Mouse (Mus musculus) cerebellum, adult (tissue): Measurements from ENCODE around the gene Rnpc3.
A peak's percentile ranks its signal among the peaks of the same experiment; 100 is the strongest.
"Not testable (repeated sequence)": the region's sequence is repeated elsewhere in the genome, so short reads cannot be mapped to it uniquely, and the experiment has no call there.

ENCODE experiments used
- ATAC-seq: cut with Nextera tagmentation; 2 replicates; pipeline ENCODE4 v1.9.2; 2017; ENCODE audit warnings: mild to moderate bottlenecking, moderate library complexity, mixed read lengths; ENCODE audit not compliant: insufficient number of reproducible peaks, low FRiP score, low TSS enrichment

Gene Rnpc3

GRCm38 (mm10) chr3:113629606-113630359, at the start of gene Rnpc3:
TSS of gene Rnpc3 (minus strand) at chr3:113630149.
- ATAC-seq, result peak; percentile 97

GRCm38 (mm10) chr3:113656940-113657339, 27.0 kb upstream of the Rnpc3 start:
- ATAC-seq, result 0 out of 2 replicates have a peak, but pooled peaks have one; percentile 64

DNA sequence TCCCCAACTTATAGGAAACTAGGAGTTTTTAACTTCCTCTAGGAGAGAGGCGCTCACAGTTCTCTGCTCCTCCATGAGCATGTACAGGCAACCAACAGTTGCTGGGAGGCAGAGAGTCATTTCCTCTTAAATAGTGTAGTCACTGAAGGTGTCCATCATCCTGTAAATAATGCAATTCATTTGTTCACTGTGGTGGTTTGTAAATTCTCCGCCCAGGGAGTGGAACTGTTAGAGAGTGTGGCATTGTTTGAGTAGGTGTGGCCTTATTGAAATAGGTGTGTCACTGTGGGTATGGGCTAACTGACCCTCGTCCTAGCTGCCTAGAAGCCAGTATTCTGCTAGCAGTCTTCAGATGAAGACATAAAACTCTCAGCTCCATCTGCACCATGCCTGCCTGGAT, 24.4 kb upstream of the Rnpc3 start:
- no peak for ATAC-seq

DNA sequence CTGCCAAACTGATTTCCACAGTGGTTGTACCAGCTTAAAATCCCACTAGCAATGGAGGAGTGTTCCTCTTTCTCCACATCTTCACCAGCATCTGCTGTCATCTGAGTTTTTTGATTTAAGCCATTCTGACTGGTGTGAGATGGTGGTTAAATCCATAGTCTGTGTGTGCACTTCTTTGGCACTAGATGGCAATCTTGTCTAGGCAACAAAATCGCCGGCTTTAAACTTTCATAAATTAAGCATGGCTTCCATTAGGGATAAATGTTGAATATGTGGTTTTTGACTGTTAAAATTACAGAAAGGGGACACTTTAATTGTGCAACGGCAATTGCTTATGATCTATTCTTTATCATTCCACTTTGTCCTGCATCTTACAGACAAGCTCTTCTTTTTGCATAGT, 21.4 kb upstream of the Rnpc3 start:
- not testable (repeated sequence) for ATAC-seq

DNA sequence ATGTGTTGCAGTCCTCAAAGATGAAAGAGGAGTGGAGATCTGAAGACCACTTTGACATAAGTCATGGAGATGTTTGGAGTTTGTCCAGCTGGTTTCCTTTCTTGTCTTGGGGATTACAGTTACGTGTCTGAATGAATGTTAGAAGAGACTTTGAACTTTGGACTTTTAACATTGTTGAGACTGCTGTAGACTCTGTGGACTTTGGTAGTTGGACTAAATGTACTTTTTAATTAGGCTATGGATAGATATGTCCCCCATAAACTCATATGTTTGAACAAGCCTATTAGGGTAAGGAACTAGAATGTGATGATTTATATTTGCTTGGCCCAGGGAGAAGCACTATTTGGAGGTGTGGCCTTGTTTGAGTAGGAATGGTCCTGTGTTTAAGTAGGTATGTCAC, 9.6 kb upstream of the Rnpc3 start:
- ATAC-seq, result no peak

GRCm38 (mm10) chr3:113634220-113634619, 4.3 kb upstream of the Rnpc3 start:
- ATAC-seq, result no peak

DNA sequence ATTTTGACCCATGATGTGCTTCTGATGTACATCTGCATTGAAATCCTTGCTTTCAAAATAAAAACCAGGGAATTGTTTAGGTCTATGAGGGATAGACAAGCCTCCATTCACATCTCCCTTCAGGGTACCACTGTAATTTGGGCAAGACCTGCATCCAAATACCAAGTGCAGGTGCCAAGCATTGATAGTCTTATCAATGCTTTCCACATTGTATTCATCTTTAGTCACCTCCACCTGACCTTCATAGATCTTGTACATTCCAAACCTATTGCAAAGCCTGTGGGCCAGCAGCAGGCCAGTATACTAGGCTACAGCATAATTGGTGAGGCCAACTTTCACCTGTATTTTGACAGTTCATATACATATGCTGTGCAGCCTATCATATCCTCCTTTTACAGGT, 1.7 kb upstream of the Rnpc3 start:
- no peak for ATAC-seq

DNA sequence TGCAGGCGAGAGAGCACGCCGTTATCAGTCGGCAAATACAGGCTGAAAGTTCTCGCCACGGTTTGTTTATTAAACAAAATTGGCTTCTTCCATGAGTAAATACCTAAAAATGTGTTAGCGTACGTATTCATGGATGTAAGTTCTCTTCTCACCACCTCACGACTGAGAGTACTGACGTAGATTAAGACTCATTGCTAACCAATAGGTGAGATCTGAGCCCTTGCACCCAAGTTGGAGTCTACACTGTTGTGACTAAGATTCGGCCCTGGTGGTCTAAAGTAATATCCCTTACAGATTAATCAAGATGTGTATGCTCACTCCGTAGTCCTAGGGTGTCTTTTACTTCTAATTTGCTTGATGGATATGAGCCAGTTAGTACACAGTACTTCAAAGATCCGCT, 615 bp upstream of the Rnpc3 start:
- ATAC-seq, result peak; percentile 31

DNA sequence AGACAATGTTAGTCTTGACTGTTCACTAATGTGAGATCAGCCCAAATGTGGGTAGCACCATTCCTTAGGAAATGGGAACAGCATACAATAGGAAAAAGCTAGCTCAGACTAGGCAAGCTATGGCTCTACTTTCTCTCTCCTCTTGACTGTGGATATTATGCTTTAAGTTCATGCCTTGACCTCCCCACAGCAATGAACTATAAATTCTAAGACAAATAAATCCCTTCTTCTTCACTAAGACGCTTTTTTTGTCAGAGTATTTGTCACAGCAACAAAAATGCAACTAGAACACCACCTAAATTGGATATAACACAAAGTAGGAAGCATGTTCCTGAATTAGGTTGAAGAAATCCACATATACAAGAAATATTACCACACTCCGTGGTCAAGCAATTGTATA, 23.4 kb downstream of the Rnpc3 start, which contains the start of gene Amy1:
Amy1 (minus strand) TSS at position 101 of the 400 bp plus-strand sequence.
- ATAC-seq, result no peak

DNA sequence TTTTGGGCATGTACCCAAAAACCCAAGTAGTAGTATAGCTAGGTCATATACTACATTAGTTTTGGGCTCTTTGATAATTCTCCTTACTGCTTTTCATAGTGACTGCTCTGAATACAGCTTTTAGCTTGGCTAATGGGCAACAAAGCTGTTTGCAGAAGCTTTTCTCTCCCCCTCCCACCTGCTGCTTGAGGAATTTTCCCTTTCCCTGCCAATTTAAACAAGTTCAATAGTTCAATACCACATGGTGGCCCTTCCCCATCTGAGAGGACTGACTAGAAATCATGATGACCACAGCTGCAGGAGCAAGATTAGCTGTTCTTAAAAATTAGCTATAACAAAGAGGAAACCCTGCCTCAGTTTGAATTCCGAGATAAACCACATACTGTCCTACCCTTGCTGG, 39.1 kb downstream of the Rnpc3 start:
- no peak for ATAC-seq

GRCm38 (mm10) chr3:113574578-113574977, 55.4 kb downstream of the Rnpc3 start:
- ATAC-seq, result no peak

DNA sequence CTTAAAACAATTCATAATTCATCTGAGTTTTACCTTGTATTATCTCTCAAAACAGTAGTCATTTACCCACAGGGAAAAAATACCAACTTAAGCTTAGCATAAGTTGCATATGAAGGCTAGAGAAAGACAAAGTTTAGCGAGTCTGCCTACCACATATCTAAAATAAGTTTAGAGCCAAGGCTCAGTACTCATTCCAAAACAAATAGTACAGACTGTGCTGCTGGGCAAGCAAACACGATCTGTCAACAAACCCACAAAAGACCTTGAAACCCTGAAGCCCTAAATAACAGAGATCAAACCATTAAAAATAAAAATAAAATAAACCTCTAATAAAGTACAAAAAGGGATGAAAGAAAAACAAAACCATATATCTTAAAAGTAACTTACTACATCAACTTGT, 55.8 kb downstream of the Rnpc3 start:
- no peak for ATAC-seq

DNA sequence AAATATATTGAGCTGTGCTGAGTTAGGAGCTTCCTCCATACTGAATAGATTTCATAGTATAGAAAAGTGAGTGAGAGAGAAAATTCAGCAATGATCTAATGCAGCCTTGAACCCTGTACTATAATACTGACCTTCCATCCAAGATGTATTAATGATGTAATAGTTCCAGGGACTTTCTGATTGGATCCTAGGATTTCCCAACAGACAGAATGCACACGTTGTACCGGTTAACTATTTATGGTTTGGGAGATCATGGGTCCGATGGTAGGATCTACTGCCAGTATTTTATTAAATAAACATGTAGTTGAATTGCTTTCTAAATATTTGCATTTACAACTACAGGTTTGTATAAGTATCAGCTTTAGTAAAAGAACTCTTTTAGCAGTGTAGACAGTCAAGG, 57.8 kb downstream of the Rnpc3 start:
- no peak for ATAC-seq
